Mouse (Mus musculus) myocyte (in vitro differentiated cells): ENCODE results near the gene Piwil1.

Experiments used
- E2F4 ChIP-seq: IDR thresholded peaks from one replicate; pipeline ENCODE4 v1.6.1; 2011; ENCODE audit warnings: mild to moderate bottlenecking, control low read depth, moderate library complexity; ENCODE audit not compliant: insufficient read depth
- MAX ChIP-seq: IDR thresholded peaks from one replicate; pipeline ENCODE4 v1.6.1; 2011; ENCODE audit warnings: low read depth, mild to moderate bottlenecking, control low read depth
- MYOD1 ChIP-seq, 3 experiments: IDR thresholded peaks; one replicate each; pipeline ENCODE4 v1.6.1; 2011; ENCODE audit warnings: control low read depth in 2 of 3, low read depth in 2 of 3, mild to moderate bottlenecking in 2 of 3, moderate library complexity in 1 of 3; ENCODE audit not compliant: insufficient read length in 2 of 3, control insufficient read depth in 1 of 3
- POLR2A ChIP-seq: IDR thresholded peaks from one replicate; pipeline ENCODE4 v1.6.1; 2011; ENCODE audit warnings: low read depth, mild to moderate bottlenecking, control low read depth, moderate library complexity; ENCODE audit not compliant: insufficient read length
- TCF12 ChIP-seq: IDR thresholded peaks from one replicate; pipeline ENCODE4 v1.6.1; 2011; ENCODE audit warnings: mild to moderate bottlenecking, control low read depth; ENCODE audit not compliant: poor library complexity, insufficient read depth, severe bottlenecking
- USF1 ChIP-seq: IDR thresholded peaks from one replicate; pipeline ENCODE4 v1.6.1; 2011; ENCODE audit warnings: low read depth, mild to moderate bottlenecking, control low read depth, moderate library complexity

GRCm38 (mm10) chr5:128715171-128715570 is 12.8 kb downstream of the Piwil1 start:
- TF ChIP-seq TCF12 (no peak), E2F4 (no peak), MAX (no peak), MYOD1 (IDR thresholded peaks at IDR 0.05; ENCODE audit: control insufficient read depth in 1 of 3, insufficient read length in 2 of 3, low read depth in 2 of 3) (no peak), POLR2A (no peak), USF1 (no peak)
